Mouse (Mus musculus): ENCODE measurements around the gene Wdhd1. TPM values are rescaled to one million over a fixed set of nuclear protein-coding genes. Genes with fewer than 3 reads are reported as not detected.

The Wdhd1 gene
- total and polyA plus RNA-seq, 3 experiments, result 51.6 to 91.5 TPM; not detected in 1

DNA sequence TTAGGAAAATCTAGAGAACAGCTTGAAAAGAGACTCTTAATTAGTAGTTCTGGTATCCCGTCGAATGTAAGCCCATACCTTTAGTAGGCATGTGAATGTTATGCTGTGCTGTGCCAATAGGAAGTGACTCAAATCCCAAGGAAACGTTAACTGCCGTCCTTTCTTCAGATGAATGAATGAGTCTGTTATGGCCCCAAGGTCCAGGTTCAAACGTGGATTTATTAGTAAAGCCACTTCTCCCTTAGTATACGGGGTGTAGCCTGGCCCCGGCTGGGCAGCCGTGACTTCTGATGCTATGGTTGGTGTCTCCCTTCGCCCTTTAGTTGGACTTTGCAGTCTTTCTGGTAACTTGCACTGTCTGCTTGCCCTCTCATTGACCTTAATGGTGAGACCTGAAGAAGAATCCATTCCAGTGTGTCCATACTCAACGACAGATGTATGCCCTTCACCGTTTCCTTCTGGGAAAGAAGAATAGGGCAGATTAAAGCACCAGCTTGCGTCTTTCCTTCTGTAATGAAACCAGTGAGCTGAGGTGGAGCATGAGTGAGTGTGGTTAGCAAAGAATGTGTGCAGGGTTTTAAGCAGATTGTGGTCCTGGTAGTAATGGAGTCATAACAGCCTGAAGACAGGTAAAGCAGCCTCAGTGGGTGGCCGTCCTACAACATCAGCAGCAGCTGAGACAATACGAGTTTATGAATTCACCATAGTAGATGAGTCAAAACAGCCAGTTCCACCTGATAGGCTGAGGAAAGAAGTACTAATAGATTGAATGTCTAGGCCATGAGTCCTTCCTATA lies 26.4 kb upstream of the Wdhd1 start:
- Histone ChIP-seq H3K4me1 (ENCODE audit: control insufficient read depth in 1 of 2, insufficient read depth in 2 of 2, low read length in 2 of 2) (peaks cover 8% of the 10 kb centered on the region in 2 experiments; a peak in 3 of 4 replicates), H3K27me3 (ENCODE audit: control insufficient read depth in 1 of 2, insufficient read depth in 2 of 2, low read length in 2 of 2) (no peaks in the 10 kb centered on the region), H3K4me3 (ENCODE audit: control insufficient read depth in 1 of 2, insufficient read depth in 1 of 2, low read depth in 2 of 2, low read length in 2 of 2) (no peak overlapping the region), H3K36me3 (ENCODE audit: control insufficient read depth in 1 of 2, insufficient read depth in 2 of 2, low read length in 2 of 2) (peaks cover 1 to 32% of the 10 kb centered on the region in 2 experiments; a peak in 3 of 4 replicates), H3K9ac (ENCODE audit: control insufficient read depth, low read depth, low read length, poor library complexity, severe bottlenecking) (no peak overlapping the region), H3K9me3 (replicated peaks; ENCODE audit: insufficient read depth, low read length) (no peaks in the 10 kb centered on the region), H3K79me2 (ENCODE audit: control insufficient read depth, insufficient read depth, low read length, poor library complexity) (peaks cover 80% of the 10 kb centered on the region), H3K27ac (ENCODE audit: control insufficient read depth, low read depth, low read length) (no peak overlapping the region)
- DNase-seq (ENCODE audit: low read depth, low spot score), result no peak
- TF ChIP-seq RCOR1 (IDR thresholded peaks at IDR 0.05; ENCODE audit: low read depth, low read length), result no peak
- TF ChIP-seq MXI1 (IDR thresholded peaks at IDR 0.05; ENCODE audit: low read depth, low read length), result no peak
- TF ChIP-seq GABPA (IDR thresholded peaks at IDR 0.05; ENCODE audit: low read depth, low read length), result no peak
- TF ChIP-seq UBTF (IDR thresholded peaks at IDR 0.05; ENCODE audit: borderline replicate concordance, insufficient read depth, low read depth, low read length), result no peak
- no peak for TF ChIP-seq ZNF384 (IDR thresholded peaks at IDR 0.05; ENCODE audit: low read depth, low read length)
- no peak for TF ChIP-seq ZMIZ1 (IDR thresholded peaks at IDR 0.05; ENCODE audit: low read depth, low read length)
- no peak for TF ChIP-seq ZKSCAN1 (IDR thresholded peaks at IDR 0.05; ENCODE audit: low read depth, low read length)
- no peak for TF ChIP-seq ETS1 (IDR thresholded peaks at IDR 0.05; ENCODE audit: low read depth, low read length)
- TF ChIP-seq JUND (IDR thresholded peaks at IDR 0.05; ENCODE audit: low read depth, low read length), result no peak

GRCm38 (mm10) chr14:47298819-47299261 lies 22.2 kb upstream of the Wdhd1 start:
- DNase-seq (ENCODE audit: low read depth, low spot score), result peak; percentile 61
- peaks cover 50% of the 10 kb centered on the region for H3K79me2 ChIP-seq (ENCODE audit: control insufficient read depth, insufficient read depth, low read length, poor library complexity)
- TF ChIP-seq SIN3A (IDR thresholded peaks at IDR 0.05; ENCODE audit: low read length), result peak; percentile 74
- no peak for TF ChIP-seq TBP (IDR thresholded peaks at IDR 0.05; ENCODE audit: low read depth, low read length)
- TF ChIP-seq MXI1 (IDR thresholded peaks at IDR 0.05; ENCODE audit: low read depth, low read length), result peak; percentile 94
- TF ChIP-seq CHD1 (IDR thresholded peaks at IDR 0.05; ENCODE audit: low read depth, low read length), result 0 out of 2 replicates have a peak, but pooled peaks have one; percentile 50
- TF ChIP-seq EP300 (IDR thresholded peaks at IDR 0.05; ENCODE audit: low read depth in 1 of 2, low read length in 2 of 2), result no peak
- no peak for TF ChIP-seq USF1 (IDR thresholded peaks at IDR 0.05; ENCODE audit: low read depth, low read length)
- TF ChIP-seq MAX (IDR thresholded peaks at IDR 0.05; ENCODE audit: low read length), result peak; percentile 70
- TF ChIP-seq MYC (IDR thresholded peaks at IDR 0.05; ENCODE audit: low read depth, low read length), result peak; percentile 81
- no peak for TF ChIP-seq MAZ (IDR thresholded peaks at IDR 0.05; ENCODE audit: low read depth, low read length)
- no peak for TF ChIP-seq E2F4 (IDR thresholded peaks at IDR 0.05; ENCODE audit: borderline replicate concordance, low read depth, low read length)
- TF ChIP-seq NELFE (IDR thresholded peaks at IDR 0.05; ENCODE audit: low read depth, low read length), result no peak
- H3K4me3 ChIP-seq (ENCODE audit: control insufficient read depth in 1 of 2, insufficient read depth in 1 of 2, low read depth in 2 of 2, low read length in 2 of 2), result peak overlapping the region; percentile 73 to 96
- H3K9ac ChIP-seq (ENCODE audit: control insufficient read depth, low read depth, low read length, poor library complexity, severe bottlenecking), result peak overlapping the region; percentile 98
- H3K9me3 ChIP-seq (replicated peaks; ENCODE audit: insufficient read depth, low read length), result no peaks in the 10 kb centered on the region
- H3K36me3 ChIP-seq (ENCODE audit: control insufficient read depth in 1 of 2, insufficient read depth in 2 of 2, low read length in 2 of 2), result peaks cover 1 to 41% of the 10 kb centered on the region in 2 experiments; a peak in 3 of 4 replicates
- H3K4me1 ChIP-seq (ENCODE audit: control insufficient read depth in 1 of 2, insufficient read depth in 2 of 2, low read length in 2 of 2), result peaks cover 5 to 17% of the 10 kb centered on the region in 2 experiments
- H3K27ac ChIP-seq (ENCODE audit: control insufficient read depth, low read depth, low read length), result peak overlapping the region; percentile 61
- no peaks in the 10 kb centered on the region for H3K27me3 ChIP-seq (ENCODE audit: control insufficient read depth in 1 of 2, insufficient read depth in 2 of 2, low read length in 2 of 2)
